Mouse (Mus musculus) left cerebral cortex, postnatal 10 days (tissue): Measurements from ENCODE around the gene 4930402F06Rik. TPM values are rescaled to one million over a fixed set of nuclear protein-coding genes. Genes with fewer than 3 reads are reported as not detected.

Experiments used
- DNase-seq, 2 experiments: peaks; one replicate each; pipeline ENCODE4 v3.0.0; 2021 to 2022; ENCODE audit warnings: low spot score in 2 of 2, mixed read lengths in 1 of 2; ENCODE audit errors: extremely low spot score in 1 of 2
- intact Hi-C: fragments of 180-260 bp; cut with DNase I; formaldehyde crosslinking; loops from one replicate; pipeline ENCODE4 v1.15.1; 2025
- total RNA-seq, 2 experiments: library from RNA; stranded (reverse); gene quantifications; 2 replicates each; pipeline ENCODE4 v1.2.3; 2021

4930402F06Rik gene
- total RNA-seq, 2 experiments from 2014 or later, result not detected

DNA sequence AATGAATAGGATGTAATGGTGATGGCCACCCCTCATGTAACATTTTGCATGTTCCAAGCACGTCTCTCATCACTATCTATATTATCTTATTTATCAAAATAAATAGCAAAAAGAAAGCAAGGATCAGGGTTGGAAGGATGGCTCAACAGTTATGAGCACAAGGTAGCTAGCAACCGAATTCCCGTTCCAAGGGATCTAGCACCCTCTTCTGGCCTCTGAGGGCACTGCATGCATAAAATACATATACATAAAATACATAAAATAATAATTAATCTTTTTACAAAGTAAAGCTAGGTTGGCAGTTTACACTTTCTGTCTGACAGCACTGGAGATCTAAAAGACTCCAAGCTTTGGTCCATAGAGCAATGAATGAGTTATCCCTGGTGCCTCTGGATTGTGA, 24.0 kb downstream of the 4930402F06Rik start:
- DNase-seq, result peak in 1 of 2 experiments; percentile 27
- intact Hi-C loops, result no loop called here

DNA sequence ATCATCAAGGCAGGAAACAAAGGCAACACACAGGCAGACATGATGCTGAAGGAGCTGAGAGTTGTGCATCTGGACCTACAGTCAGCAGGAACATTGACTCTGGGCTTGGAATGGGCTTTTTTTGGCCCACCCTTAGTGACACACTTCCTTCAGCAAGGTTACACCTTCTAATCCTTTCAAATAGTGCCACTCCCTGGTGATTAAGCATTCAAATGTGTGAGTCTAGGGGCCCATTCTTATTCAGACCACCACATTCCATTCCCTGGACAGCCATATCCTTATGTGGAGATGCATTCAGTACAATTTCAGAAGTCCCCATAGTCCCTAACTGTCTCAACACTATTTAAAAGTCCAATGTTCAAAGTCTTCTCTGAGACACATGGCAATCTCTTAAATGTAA, 26.3 kb downstream of the 4930402F06Rik start:
- intact Hi-C loops, result no loop called here

DNA sequence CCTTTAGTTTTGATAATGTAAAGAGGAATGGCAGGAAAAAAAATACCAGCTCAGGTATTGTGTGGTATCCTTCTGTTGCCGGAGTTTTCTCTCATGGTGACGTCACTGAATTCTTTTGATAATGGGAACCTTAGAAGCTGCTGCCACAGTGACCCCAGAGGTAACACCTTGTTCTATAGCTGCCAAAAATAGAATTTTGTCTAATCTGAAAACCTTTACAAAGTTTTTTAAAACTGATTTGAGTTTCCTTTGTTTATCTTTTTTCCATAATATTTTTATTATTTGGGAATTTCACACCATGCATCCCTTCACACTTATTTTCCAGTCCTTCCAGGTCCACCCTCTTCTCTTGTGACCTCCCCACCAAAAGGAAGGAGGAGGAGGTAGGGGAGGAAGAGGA, 29.3 kb downstream of the 4930402F06Rik start, which contains the start of gene 4930568D16Rik:
Gene 4930568D16Rik (minus strand): TSS at position 101 of the 400 bp plus-strand sequence.
- no peak for DNase-seq
- intact Hi-C loops, result no loop called here

More for the DNA sequence above, 26.3 kb downstream of the 4930402F06Rik start:
- no peak for DNase-seq

DNA sequence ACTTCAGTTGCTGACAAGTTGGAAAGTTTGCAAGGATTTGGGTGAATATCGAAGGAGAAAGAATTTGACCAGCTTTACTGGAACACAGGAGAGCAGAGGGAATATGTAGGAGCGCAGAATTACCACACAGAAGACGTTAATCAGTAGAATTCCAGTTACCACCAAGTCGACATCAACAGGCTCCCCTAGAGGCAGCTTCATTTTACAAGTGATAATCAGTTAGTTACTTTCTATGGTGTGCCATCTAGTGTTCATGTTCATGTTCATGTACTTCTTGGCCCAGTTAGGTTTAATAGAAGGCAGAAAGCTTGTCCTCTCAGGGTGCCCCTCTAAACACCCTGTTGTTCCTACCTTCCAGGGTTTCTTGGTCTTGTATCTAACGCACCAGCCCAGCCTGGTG, 47.8 kb downstream of the 4930402F06Rik start:
- intact Hi-C loops, result loop anchor here (2.0 kb wide), 1 partner anchor 50 kb away; no protein-coding TSS in a partner anchor
- DNase-seq, result no peak

DNA sequence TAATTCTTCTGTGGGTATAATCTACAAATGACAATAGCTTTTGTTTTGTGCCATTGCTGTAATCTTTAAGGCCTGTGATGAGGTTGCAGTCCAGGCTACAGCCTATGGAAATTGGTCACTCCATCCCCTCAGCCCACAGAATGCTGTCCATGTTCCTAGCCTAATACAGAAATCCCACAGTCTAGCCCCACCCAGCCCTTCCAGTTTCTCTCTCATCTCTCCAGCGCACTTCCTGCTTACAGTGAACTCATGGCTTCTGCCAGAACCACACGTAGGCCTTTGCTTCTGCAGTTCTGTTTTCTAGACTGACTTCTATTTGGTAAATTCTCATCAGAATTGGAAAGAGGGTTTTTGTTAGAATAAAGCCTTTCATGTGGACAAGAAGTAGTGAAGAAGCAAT, 51.0 kb downstream of the 4930402F06Rik start:
- DNase-seq, result no peak
- intact Hi-C loops, result no loop called here

DNA sequence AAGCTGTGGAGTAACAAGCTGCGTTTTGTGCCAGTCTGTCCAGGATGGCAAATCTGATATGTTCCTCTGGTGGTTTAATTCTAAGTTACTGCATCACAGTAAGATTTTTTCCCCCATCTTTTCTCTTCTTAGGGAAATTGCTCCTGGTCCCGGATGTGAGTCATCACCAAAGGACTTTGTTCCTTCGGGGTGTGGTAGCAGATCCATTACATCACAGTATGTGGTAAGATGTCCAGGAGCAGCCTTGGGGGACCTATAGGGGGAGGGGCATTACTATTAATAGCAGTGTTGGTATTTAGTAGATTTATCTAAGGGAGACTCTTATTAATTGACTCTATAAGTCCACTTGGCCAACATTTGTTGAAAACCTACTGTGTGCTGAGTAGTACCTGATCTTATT, 54.4 kb downstream of the 4930402F06Rik start:
- DNase-seq, result no peak
- intact Hi-C loops, result no loop called here

DNA sequence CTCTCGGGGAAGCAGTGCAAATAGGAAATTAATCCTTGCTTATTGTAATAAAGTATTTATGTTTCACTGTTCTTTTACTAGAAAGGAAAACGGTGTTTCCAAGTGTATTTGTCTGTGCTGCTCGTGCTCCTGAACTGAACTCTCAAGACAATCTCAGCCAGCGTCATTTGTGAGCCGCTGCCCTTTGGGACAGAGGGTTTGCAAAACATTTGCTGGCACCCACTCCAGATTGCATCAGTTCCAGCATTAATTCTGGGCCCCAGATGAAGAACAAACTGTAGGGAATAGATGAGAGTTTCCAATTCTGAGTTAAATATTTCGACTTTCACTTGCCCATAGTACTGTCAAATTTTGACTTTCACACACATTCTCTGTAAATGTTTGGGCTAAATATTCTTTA, 58.3 kb downstream of the 4930402F06Rik start:
- no peak for DNase-seq
- intact Hi-C loops, result no loop called here

DNA sequence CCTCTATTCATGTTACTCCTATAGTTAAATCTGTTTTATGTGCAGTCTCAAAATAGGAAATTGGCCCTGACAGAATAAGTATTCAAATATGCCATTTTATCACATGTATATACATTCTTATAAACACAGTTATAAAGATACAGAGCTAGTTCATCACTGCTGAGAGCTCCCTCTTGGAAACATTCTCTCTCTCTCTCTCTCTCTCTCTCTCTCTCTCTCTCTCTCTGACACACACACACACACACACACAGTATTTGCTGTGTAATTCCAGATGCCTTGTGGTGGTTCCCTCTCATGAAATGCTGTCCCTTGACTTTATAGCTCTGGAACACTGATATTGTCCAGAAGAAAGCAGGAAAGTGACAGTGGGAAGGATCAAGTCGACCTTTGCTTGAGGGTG, 58.9 kb downstream of the 4930402F06Rik start:
- intact Hi-C loops, result no loop called here
- no peak for DNase-seq

DNA sequence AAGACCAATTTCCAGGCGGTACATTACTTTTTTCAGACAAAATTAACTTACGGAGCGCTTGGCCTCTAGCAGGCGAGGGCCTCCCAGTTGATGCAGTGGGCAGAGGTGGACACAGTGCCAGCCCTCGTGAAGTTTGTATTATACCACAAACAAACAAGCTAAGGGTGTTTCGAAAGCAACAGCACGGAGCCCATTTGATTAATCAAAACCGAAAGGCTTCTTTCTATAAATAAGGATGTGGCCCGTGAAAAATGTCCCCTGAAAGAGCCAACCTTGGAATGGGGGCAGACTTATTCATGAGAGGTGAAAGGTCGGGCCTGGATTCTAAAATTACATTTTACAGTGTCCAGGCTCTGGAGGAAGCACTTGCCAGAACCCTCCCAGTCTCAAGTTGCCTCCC, 59.6 kb downstream of the 4930402F06Rik start:
- DNase-seq, result no peak
- intact Hi-C loops, result no loop called here

DNA sequence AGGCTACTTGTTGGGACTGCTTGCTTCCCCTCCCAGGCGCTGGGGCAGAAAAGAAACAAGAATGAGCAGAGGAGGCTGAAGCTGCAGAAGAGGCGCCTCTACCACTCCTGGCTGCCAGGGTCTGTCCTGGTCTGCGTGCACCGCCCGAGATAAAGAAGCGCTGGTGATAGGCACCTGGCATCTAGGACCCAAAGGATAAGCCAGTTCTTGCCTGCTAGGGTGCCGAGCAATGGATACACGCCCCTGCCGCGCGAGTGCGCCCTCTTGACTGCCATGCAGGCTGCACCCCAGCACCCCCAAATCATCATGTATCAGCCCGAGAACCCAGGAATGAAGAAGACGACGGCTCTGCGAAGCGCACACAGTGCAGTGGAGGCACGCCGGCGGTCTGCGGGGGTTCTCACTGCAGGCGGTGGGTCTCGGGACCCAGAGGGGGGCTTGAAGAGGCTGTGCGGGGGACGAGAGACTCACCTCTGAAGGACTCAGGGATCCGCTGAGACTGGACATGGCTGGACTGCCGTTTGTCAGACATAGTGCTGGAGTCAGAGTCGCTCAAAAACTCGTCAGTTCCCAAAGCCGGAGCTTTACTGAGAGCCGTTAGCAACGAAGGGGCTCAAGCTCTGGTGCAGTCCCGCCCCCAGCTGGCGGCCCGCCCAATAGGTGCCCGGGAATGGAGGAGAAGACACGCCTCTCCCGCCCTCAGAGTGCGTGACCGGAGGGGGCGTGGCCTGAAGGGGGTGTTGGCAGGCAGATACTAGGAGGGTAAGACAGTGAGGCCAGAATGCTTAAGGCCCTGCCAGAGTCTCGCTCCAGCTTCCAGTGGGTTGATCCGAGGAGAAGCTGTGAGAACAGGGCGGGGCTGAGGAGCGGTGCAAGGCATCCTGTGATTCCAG, 60.3 kb downstream of the 4930402F06Rik start, which contains the start of gene Stom:
Gene Stom (minus strand): TSS at position 589 of the 893 bp plus-strand sequence.
- DNase-seq, result peak; percentile 96 to 100
- intact Hi-C loops, result no loop called here

DNA sequence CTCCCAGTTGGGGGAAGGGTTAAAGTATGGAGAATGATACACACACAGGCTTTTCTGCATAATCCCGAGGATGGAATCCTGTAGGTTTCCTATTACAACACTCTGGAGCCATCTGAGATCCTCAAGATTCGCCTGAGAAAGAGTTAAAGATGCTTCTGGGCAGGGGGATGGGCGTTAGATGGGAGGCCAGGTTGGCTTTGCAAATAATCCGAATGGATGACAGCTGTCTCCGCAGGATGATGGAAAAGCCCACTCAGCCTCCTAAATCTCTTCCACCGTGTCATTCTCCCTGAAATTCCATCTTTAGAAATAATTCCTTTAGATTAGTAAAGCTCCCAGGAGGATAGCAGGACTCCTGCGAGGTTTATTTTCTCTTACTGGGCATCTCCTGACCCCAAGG, 61.4 kb downstream of the 4930402F06Rik start:
- intact Hi-C loops, result no loop called here
- DNase-seq, result no peak

DNA sequence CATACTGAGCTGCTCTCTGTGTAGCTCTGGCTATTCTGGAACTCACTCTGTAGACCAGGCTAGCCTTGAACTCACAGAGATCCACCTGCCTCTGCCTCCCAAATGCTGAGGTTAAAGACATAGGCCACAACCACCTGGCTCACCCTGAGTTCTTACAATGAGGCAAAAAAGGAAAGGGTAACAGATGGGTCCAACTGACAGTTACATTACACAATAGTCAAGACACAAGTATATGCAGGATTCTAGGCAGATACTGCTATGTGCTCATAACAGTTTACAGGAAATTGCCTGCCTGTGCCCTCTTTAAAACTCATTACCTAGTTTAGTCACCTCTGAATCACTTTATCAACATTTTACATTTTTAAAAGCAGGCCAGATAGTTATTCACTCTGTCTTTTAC, 63.3 kb downstream of the 4930402F06Rik start:
- no peak for DNase-seq
- intact Hi-C loops, result no loop called here

DNA sequence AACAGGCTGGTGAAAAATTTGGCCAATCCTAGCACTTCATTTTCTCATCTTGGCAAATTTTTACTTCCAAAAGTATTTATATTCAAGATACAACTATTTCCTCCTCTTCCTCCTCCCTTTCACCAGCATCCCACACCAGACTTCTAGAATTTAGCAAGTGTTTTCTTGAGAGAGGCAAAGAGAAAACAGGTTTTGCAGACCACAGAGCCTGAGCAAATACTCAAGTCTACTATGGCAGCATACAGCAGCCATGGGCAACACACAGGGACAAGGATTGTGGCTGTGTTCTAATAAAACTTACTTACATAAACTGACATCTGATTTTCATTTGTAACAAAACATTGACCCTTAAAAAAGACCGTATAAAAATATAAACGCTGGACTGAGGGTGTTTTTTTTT, 65.8 kb downstream of the 4930402F06Rik start:
- intact Hi-C loops, result no loop called here
- no peak for DNase-seq

DNA sequence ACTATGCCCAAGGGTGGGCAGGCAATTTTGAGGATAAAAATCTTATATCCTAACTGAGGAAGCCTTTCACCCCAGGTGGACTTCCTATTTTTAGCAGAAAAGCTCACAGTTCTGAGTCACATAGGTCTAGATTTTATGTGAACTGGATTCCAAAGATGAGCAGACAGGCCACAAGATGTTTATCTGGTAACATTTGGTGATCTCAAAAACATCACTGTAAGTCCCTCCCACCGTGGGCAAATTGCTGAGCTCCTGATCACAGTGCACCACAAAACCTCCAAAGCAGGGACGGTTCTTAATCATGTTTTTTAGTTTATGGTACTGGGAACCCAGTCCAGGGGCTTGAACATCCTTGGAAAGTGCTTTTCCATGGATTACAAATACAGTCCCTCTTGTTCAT, 67.9 kb downstream of the 4930402F06Rik start:
- intact Hi-C loops, result no loop called here
- DNase-seq, result no peak

DNA sequence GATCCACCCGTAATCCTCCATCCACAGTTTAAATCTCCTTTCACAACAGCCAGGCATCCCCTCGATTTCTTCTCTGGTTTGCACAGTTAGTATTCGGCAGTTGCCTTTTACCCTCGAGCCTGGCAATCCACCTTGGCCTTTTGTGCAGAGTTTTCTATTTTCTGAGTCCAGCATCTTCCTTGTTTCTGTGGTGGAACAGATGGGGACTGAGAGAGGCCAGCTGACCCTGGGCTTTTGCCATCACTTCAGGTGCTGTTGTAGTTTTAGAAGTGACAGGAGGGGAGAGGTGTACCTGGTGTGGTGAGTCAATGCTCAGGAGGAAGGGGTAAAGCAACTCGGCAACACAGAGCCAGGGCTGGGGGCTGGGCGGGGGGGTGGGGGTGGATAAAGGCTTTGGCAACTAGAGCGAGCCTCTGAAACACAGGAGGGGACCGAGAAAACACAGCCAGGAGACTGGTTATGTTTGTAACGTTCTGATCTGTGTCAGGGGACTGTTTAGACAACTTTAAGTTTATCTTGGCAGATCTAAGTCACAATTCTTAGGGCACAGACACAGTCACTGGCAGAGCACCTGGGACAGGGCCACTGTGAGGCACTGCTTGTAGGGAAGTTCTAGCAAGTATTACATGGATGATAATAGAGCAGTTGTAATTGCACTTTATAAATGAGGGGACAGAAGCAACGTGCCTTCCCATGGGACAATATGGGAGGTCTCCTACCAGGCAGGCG, 68.7 kb downstream of the 4930402F06Rik start:
- intact Hi-C loops, result no loop called here
- no peak for DNase-seq

DNA sequence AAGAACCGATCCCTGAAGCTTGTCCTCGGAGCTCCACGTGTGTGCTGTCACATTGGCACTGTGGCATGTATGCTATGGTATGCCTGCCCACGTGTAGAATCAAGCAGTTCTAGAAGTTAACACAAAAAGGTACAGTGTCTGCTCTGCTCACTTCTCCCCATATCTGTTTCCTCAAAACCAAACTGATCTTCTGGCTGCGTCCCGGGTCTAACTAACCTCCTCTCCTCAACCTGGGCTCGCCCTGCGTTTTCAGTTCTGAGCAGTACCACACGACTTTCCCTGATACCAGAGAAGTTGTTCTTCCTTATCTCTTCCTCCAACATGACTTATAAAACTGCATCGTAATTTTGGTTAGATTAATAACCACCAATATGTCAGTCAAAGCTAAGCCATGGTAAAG, 69.4 kb downstream of the 4930402F06Rik start:
- intact Hi-C loops, result no loop called here
- no peak for DNase-seq

DNA sequence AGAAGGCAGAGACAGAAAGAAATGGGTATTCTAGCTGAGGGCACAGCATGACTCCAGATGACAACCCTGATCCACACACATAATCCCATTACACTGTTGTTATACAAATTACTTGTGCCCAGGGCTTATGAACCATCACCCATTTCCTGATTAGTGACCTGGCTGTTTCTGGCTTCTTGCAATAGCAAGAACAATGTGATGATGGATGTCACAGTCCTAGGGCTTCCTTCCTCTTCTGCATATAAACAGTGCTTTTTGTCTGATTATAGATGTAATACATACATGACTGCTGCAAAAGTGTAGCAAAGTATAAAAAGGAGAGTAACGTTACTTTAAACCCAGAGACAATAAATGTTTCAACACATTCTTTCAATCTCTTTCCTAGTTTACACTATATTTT, 70.0 kb downstream of the 4930402F06Rik start:
- DNase-seq, result no peak
- intact Hi-C loops, result no loop called here

DNA sequence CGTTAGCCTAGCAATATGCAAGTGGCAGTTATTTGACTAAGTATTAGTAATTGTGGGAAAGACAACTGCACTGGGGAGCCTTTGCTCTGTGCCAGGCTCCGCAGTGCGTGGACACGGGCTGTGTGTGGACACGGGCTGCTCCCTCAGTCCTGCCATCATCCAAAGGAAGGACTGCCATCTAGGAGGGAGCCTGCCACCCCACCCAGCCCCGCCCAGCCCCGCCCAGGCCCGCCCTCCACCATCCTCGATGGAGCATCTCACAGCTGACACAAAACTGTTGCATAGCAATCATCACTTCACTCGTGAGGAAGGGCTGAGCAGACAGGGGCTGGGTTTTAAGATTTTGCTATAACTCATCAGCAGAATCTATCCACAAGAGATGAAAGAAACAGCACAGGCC, 71.0 kb downstream of the 4930402F06Rik start:
- intact Hi-C loops, result no loop called here
- DNase-seq, result no peak
